Mouse (Mus musculus) c-Kit-negative CD71-positive TER-119-positive erythroid progenitor cells, embryonic 14.5 days (primary cell): ENCODE data around the gene Gm6169.
"Not testable (repeated sequence)": the region's sequence is repeated elsewhere in the genome, so short reads cannot be mapped to it uniquely, and the experiment has no call there.

Experiments
- DNase-seq: peaks from one replicate; pipeline ENCODE4 v3.0.0-alpha.2; 2013; ENCODE audit warnings: low read depth, low spot score

Gm6169 gene

GRCm38 (mm10) chr13:97099187-97099852 lies at the start of gene Gm6169:
Gene Gm6169, minus strand, starts transcription at chr13:97099237.
- DNase-seq = peak; percentile 21

DNA sequence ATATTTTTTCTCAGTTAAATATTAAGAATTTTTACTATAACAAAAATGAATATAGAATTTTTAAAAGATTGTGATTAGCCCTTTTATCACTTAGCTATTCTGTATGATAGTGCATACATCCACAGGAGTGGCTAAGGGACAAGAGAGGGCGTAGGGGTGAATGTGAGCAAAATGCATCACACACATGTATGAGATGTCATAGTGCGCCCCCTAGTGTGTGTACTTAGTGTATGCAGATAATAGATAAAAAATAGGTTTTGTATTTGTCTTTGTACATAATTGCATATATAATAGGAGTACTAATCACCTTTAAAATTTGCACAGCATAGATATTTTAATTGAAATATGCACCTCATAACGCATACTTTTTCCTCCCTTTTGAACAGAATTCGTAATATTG lies 46.8 kb upstream of the Gm6169 start:
- peak; percentile 56 for DNase-seq

GRCm38 (mm10) chr13:97142321-97142720 lies 43.3 kb upstream of the Gm6169 start:
- DNase-seq = no peak

DNA sequence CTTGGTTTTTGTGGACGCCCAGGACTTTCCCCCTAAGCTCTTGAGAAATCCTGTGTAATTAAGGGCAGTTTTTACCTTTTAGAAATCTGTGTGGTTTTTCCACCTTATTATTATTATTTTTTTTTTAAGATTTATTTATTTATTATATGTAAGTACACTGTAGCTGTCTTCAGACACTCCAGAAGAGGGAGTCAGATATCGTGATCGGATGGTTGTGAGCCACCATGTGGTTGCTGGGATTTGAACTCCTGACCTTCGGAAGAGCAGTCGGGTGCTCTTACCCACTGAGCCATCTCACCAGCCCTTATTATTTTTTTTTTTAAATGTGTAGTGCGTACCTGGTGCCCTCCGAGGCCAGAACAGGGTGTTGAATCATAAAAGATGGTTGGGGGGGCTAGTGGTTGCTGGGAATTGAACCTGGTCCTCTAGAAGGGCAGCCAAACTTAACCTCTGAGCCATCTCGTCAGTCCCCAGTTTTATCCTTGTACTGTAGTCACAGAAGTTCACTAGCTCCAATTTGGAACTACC lies 39.4 kb upstream of the Gm6169 start:
- DNase-seq = not testable (repeated sequence)

DNA sequence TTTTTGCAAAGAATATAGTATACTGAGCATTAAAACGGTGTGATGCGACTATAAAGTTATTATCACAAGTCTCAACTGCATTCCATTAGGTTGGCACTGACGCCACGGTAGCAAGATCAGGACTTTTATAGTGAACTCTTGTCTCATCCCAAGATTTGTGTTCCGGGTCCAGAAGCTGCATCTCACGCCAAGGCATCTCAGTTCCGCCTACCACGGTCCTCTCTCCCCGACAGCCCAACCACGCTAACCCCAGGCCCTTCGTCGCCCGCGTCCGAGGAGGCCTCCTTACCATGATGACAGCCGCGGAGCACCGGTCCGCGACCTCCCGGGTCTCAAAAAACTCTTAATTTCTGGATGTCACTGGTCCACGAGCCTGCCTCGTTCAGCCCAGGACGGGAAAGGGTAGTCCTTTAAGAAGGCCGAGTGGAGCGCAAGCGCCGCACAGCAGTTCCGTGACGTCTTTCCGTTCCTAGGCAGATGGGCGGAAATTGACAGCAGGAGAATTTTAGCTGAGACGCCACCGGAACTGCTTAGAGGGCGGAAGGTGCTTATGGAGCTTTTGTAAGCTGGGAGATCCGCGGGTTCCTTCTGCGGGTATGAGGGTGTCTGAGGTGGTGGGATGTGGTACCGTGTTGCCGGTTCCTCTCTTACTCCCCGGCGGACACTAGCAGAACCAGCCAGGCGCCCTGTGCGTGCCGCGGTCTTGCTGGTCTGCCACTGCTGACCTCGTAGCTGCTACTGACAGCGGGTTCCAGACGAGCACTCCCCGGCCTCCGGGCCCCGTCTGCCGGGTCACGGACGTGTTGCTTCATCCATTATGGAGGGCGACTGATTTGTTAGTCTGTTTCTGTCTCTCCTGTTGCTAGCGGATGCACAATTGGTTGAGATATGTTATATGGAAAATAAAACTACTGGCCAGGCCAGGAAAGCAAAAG lies 38.7 kb upstream of the Gm6169 start, which contains the start of the genes Gfm2 and Nsa2:
Gfm2 (plus strand) TSS at position 472 of the 935 bp plus-strand sequence.
Nsa2 (minus strand) TSS at position 472 of the 935 bp plus-strand sequence.
- DNase-seq = peak; percentile 88

GRCm38 (mm10) chr13:97130413-97130812 lies 31.4 kb upstream of the Gm6169 start:
- DNase-seq = not testable (repeated sequence)

GRCm38 (mm10) chr13:97129654-97130053 lies 30.6 kb upstream of the Gm6169 start:
- not testable (repeated sequence) for DNase-seq

DNA sequence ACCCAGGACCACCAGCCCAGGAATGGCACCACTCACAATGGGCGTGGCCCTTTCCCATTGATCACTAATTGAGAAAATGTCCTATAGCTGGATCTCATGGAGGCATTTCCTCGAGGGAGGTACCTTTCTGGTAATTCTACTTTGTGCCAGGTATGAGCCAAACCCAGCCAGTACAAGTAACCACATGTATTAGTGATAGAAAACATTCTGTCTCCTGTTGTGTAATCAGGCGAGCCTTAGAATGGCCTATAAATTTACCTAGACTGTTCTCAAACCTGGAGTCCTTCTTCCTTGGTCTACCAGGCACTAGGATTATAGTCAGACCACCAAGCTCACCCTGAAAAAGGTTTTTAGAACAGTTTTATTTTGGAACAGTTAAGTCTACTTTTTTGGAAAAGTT lies 22.3 kb upstream of the Gm6169 start:
- no peak for DNase-seq

DNA sequence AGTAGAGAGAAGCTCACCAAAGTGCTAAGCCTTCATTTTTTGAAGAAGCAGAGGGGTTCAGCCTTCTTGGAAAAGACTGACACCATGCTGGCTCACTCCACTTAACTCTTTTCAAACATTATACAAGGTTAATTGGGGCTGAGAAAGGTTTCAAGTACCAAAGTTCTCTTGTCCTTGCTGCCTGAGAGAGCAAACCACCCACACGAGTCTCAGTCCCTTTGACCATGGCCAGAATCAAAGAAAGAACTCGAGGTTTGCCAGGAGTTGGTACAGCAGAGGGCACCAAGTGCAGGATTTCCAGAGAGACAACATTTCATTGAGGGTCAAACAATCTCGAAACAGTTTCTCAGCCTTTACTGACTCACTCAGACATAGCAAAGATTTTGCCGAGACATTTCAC lies 10.0 kb upstream of the Gm6169 start:
- DNase-seq = no peak

GRCm38 (mm10) chr13:97107721-97108120 lies 8.7 kb upstream of the Gm6169 start:
- DNase-seq = not testable (repeated sequence)

- DNase-seq = no peak
Observed at GRCm38 (mm10) chr13:97104996-97105395, 6.0 kb upstream of the Gm6169 start.

- no peak for DNase-seq
Observed at GRCm38 (mm10) chr13:97095726-97096125, 3.3 kb downstream of the Gm6169 start.

DNA sequence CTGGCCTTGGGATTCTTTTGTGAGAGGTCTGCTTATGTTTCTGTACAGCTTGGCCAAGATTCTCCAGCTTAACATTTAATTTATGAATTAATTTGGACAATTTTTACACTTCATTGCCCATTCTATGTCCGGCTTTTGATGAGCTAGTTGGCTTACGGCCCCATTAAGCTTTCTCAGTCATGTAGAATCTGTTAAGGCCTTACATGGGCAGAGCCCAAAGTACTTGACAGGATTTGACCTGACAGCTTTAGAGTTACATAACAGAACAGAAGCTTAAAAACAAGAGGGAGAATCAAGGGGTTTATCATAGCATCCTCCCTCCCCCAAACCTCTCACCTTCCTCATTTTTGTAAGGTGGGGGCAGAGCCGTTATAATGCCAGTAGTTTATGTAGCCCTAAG lies 10.9 kb downstream of the Gm6169 start:
- no peak for DNase-seq

GRCm38 (mm10) chr13:97087421-97087820 lies 11.6 kb downstream of the Gm6169 start:
- no peak for DNase-seq

- DNase-seq = no peak
Observed at GRCm38 (mm10) chr13:97086316-97086715, 12.7 kb downstream of the Gm6169 start.

DNA sequence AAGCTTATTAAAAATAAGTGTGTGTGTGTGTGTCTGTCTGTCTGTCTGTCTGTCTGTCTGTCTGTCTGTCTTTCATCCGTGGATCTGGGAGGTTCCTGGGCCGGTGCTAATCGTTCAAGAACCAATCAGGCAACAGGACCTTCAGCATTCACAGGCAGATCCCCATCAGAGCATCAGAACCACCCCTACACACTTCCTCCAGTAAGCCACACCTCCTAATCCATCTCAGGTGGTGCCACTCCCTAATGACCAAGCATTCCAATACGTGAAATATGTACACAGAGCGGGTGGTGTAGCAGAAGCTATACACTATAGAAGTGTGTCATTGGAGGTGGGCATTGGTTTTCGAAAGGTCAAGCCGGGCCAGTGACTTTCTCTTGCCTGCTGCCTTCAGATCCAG lies 16.6 kb downstream of the Gm6169 start:
- DNase-seq = no peak

DNA sequence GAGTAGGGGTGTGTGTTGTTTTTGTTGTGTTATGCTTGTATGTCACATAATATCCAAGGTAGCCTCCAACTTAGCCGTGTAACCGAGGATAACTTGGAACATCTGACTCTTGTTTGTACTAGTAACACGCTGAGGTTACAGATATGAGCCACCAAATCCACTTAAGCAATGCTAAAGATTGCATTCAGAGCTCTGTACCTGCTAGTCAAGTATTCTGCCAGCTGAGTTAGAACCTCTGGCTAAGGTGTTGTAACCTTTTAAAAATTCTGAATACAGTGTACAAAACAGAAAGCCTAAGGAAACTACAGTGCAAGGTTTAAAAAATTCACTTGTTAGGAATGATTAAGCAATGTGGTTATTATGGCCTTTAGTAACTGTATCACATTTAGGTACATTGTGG lies 18.4 kb downstream of the Gm6169 start:
- DNase-seq = no peak

DNA sequence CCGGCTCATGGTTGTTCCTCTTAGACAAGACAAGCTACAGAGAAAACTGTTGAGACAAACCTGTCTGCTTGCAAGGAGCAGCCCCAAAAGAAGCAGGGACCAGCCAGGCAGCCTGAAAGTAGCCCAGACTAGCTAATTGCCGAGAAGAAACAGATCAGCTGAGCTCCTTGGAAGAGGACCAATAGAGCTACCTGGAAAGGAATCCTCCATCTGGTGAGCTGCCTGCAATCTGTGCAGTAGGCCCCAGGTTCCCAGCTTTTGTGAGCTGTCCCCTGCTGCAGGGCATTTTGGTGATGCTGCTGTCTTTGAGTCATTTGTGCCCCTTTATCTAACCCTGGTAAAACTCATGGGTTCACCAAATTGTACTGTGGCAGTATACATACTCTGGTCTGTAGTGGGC lies 18.8 kb downstream of the Gm6169 start:
- DNase-seq = no peak

GRCm38 (mm10) chr13:97077556-97077955 lies 21.5 kb downstream of the Gm6169 start:
- no peak for DNase-seq

DNA sequence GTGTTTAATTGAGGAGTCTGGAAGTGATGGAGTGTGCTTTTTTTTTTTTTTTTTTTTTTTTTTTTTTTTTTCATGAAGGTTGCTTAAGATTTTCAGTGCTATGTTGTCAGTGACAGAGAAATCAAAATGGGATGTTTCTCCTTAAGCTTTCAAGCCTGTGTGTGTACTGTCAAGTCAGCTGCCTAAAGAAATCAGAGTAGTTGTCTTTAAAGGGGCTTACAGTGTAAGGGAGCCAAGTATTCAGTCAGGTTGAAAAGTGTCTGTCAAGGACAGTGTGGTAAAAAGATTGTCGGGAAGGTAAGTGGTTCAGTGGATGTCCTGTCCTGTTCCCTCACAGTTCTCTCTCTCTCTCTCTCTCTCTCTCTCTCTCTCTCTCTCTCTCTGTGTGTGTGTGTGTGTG lies 25.5 kb downstream of the Gm6169 start:
- DNase-seq = no peak

- DNase-seq = no peak
Observed at GRCm38 (mm10) chr13:97071626-97072241, 27.3 kb downstream of the Gm6169 start.
